Mouse (Mus musculus): Measurements from ENCODE around the gene Arl3.

Gene Arl3

GRCm38 (mm10) chr19:46499836-46500580 is 73.0 kb downstream of the Arl3 start:
- peak; percentile 95 for DNase-seq

GRCm38 (mm10) chr19:46499539-46499835 is 73.5 kb downstream of the Arl3 start:
- no peak for DNase-seq

GRCm38 (mm10) chr19:46497230-46497629 is 75.8 kb downstream of the Arl3 start:
- no peak for DNase-seq

GRCm38 (mm10) chr19:46495136-46495535 is 77.9 kb downstream of the Arl3 start:
- DNase-seq, result no peak

GRCm38 (mm10) chr19:46490634-46491033 is 82.4 kb downstream of the Arl3 start:
- no peak for DNase-seq

GRCm38 (mm10) chr19:46489448-46489847 is 83.5 kb downstream of the Arl3 start:
- no peak for DNase-seq

GRCm38 (mm10) chr19:46486709-46487108 is 86.3 kb downstream of the Arl3 start:
- no peak for DNase-seq

- DNase-seq, result no peak
These were observed 87.2 kb downstream of the Arl3 start for GRCm38 (mm10) chr19:46485847-46486246.

GRCm38 (mm10) chr19:46484518-46484917 is 88.5 kb downstream of the Arl3 start:
- DNase-seq, result peak; percentile 62

GRCm38 (mm10) chr19:46483701-46484328 is 89.2 kb downstream of the Arl3 start:
- DNase-seq, result no peak

GRCm38 (mm10) chr19:46482896-46483516 is 90.0 kb downstream of the Arl3 start:
- DNase-seq, result no peak

GRCm38 (mm10) chr19:46481756-46482155 is 91.2 kb downstream of the Arl3 start:
- DNase-seq, result no peak

- DNase-seq, result no peak
These were observed 91.6 kb downstream of the Arl3 start for GRCm38 (mm10) chr19:46481352-46481751.

All from right cerebral cortex, postnatal 14 days (tissue).